Mouse (Mus musculus): ENCODE results near the gene Frs3. TPM values are rescaled to one million over a fixed set of nuclear protein-coding genes. Genes with fewer than 3 reads are reported as not detected.
A peak's percentile ranks its signal among the peaks of the same experiment; 100 is the strongest.
"Not testable (repeated sequence)": the region's sequence is repeated elsewhere in the genome, so short reads cannot be mapped to it uniquely, and the experiment has no call there.

The Frs3 gene
- polyA plus RNA-seq (2014; fragmentation: Nextera tagmentation; extraction: Ambion mirVana): 16.1 and 17.4 TPM in 2 replicates

DNA sequence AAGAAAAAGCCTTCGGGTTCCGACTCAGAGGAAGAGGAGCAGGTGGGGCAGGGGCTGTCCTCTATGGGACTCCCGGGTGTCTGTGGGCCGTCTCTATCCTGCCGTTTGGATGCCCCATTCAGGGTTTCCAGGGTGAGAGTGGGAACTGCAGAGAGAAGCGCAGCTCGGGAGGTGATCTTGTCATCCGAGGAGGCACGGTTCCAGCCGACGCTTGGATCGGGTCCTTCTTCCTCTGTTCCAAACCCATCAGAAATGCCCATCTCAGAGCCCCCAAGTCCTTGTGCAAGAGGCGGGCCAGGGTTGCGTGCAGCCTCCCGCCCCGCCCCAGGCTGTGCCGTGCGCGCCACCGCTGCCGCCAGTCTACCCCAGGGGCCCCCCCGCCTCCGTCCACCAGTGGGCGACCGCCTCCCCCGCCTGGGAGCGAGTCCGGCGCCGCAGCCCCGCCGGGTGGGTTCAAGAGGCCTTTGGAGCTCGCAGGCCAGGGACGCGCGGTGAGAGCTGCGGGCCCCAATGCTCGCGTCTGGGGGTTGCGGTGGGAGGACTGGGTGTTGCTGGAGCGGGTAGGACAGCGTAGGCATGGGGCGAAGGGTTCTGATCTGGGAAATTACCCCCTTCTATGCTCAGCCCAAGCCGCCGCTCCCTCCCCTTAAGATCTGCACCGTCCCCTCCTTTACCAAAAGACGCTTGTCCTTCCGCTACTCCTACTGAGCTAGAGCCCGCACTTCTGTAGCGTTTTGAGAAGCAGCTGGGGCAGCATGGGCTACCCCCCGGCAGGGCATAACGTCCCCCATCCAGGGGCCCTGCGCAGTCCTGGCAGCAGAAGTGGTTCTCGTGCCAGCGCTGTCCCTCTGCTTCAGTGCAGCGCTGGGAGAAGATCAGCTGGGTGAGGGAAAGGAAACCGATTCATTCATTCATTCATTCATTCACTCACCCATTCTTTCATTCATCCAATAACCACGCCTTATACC, at the start of gene Frs3:
Gene Frs3 (plus strand): TSS at position 423 of the 968 bp plus-strand sequence.
- Histone ChIP-seq H3K27me3 (replicated peaks; ENCODE audit: control insufficient read depth, insufficient read depth, low read length) (0 out of 2 replicates have a peak, but pooled peaks cover 5% of the 10 kb centered on the region), H3K36me3 (ENCODE audit: control insufficient read depth, insufficient read depth, low read length) (peaks cover 17% of the 10 kb centered on the region), H3K4me2 (ENCODE audit: low read length) (peak within 1 kb of the TSS; percentile 96), H3K4me3 (ENCODE audit: low read depth, low read length) (peak within 1 kb of the TSS; percentile 81), H3K9me3 (replicated peaks; ENCODE audit: control insufficient read depth, low read length) (no peaks in the 10 kb centered on the region), H3K9ac (ENCODE audit: low read length) (peak within 1 kb of the TSS; percentile 85), H3K4me1 (ENCODE audit: control insufficient read depth, insufficient read depth, low read length) (peaks cover 12% of the 10 kb centered on the region), H3K27ac (ENCODE audit: low read depth, low read length) (peak within 1 kb of the TSS; percentile 75)
- WGBS: 1% methylated on average over 58 of the region's 58 CpGs
- ATAC-seq (peak; percentile 62), DNase-seq (ENCODE audit: low spot score) (peak; percentile 69)

GRCm38 (mm10) chr17:47642992-47643391, 45.8 kb upstream of the Frs3 start:
- no peak overlapping the region for H3K9ac ChIP-seq (ENCODE audit: low read length)
- H3K36me3 ChIP-seq (ENCODE audit: control insufficient read depth, insufficient read depth, low read length): no peaks in the 10 kb centered on the region
- no peak for DNase-seq (ENCODE audit: low spot score)
- H3K4me3 ChIP-seq (ENCODE audit: low read depth, low read length): no peak overlapping the region
- H3K4me1 ChIP-seq (ENCODE audit: control insufficient read depth, insufficient read depth, low read length): no peaks in the 10 kb centered on the region
- no peak overlapping the region for H3K27ac ChIP-seq (ENCODE audit: low read depth, low read length)
- no peaks in the 10 kb centered on the region for H3K9me3 ChIP-seq (replicated peaks; ENCODE audit: control insufficient read depth, low read length)
- no peaks in the 10 kb centered on the region for H3K27me3 ChIP-seq (replicated peaks; ENCODE audit: control insufficient read depth, insufficient read depth, low read length)
- WGBS: 89% methylated on average over 2 of the region's 2 CpGs
- no peak overlapping the region for H3K4me2 ChIP-seq (ENCODE audit: low read length)
- no peak for ATAC-seq

GRCm38 (mm10) chr17:47646683-47647082, 42.1 kb upstream of the Frs3 start:
- 63% methylated on average over 1 of the region's 1 CpGs for WGBS

GRCm38 (mm10) chr17:47648966-47649365, 39.9 kb upstream of the Frs3 start:
- H3K27ac ChIP-seq (ENCODE audit: low read depth, low read length): no peak overlapping the region

More at GRCm38 (mm10) chr17:47646683-47647082, 42.1 kb upstream of the Frs3 start:
- Histone ChIP-seq H3K27ac (ENCODE audit: low read depth, low read length) (no peak overlapping the region), H3K9me3 (replicated peaks; ENCODE audit: control insufficient read depth, low read length) (no peaks in the 10 kb centered on the region), H3K36me3 (ENCODE audit: control insufficient read depth, insufficient read depth, low read length) (peaks cover 6% of the 10 kb centered on the region; the same call in 1 of the 2 replicates), H3K4me3 (ENCODE audit: low read depth, low read length) (no peak overlapping the region), H3K4me2 (ENCODE audit: low read length) (no peak overlapping the region), H3K9ac (ENCODE audit: low read length) (no peak overlapping the region), H3K27me3 (replicated peaks; ENCODE audit: control insufficient read depth, insufficient read depth, low read length) (no peaks in the 10 kb centered on the region), H3K4me1 (ENCODE audit: control insufficient read depth, insufficient read depth, low read length) (peaks cover 4% of the 10 kb centered on the region; the same call in 1 of the 2 replicates)
- no peak for ATAC-seq
- DNase-seq (ENCODE audit: low spot score): peak; percentile 48

DNA sequence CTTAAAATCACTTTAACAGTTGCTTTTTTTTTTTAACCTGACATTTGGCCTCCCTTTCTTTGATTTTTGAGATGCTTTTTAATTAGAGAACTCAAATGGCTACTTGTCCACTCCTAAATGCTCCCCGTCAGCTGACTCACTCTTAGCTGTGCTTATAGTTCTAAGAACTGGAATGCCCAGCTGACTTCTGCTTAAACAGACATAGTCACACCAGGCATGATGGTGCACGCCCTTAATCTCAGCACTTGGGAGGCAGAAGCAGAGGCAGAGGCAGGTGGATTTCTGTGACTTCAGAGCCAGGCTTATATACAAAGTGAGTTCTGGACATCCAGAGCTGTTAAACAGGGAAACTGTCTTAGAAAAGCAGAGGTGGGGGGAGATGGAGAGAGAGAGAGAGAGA, 36.9 kb upstream of the Frs3 start:
- Histone ChIP-seq H3K9ac (ENCODE audit: low read length) (no peak overlapping the region), H3K27me3 (replicated peaks; ENCODE audit: control insufficient read depth, insufficient read depth, low read length) (no peaks in the 10 kb centered on the region), H3K36me3 (ENCODE audit: control insufficient read depth, insufficient read depth, low read length) (peaks cover 30% of the 10 kb centered on the region), H3K4me3 (ENCODE audit: low read depth, low read length) (no peak overlapping the region), H3K27ac (ENCODE audit: low read depth, low read length) (no peak overlapping the region), H3K4me2 (ENCODE audit: low read length) (no peak overlapping the region), H3K9me3 (replicated peaks; ENCODE audit: control insufficient read depth, low read length) (no peaks in the 10 kb centered on the region), H3K4me1 (ENCODE audit: control insufficient read depth, insufficient read depth, low read length) (peaks cover 4% of the 10 kb centered on the region; the same call in 1 of the 2 replicates)
- ATAC-seq (no peak), DNase-seq (ENCODE audit: low spot score) (no peak)
- WGBS: 70% methylated on average over 2 of the region's 2 CpGs

More at GRCm38 (mm10) chr17:47648966-47649365, 39.9 kb upstream of the Frs3 start:
- Histone ChIP-seq H3K4me2 (ENCODE audit: low read length) (no peak overlapping the region), H3K27me3 (replicated peaks; ENCODE audit: control insufficient read depth, insufficient read depth, low read length) (no peaks in the 10 kb centered on the region), H3K4me1 (ENCODE audit: control insufficient read depth, insufficient read depth, low read length) (peaks cover 4% of the 10 kb centered on the region; the same call in 1 of the 2 replicates), H3K4me3 (ENCODE audit: low read depth, low read length) (no peak overlapping the region), H3K36me3 (ENCODE audit: control insufficient read depth, insufficient read depth, low read length) (peaks cover 14% of the 10 kb centered on the region), H3K9ac (ENCODE audit: low read length) (no peak overlapping the region), H3K9me3 (replicated peaks; ENCODE audit: control insufficient read depth, low read length) (no peaks in the 10 kb centered on the region)
- DNase-seq (ENCODE audit: low spot score) (no peak), ATAC-seq (no peak)
- WGBS: 29% methylated on average over 4 of the region's 4 CpGs

DNA sequence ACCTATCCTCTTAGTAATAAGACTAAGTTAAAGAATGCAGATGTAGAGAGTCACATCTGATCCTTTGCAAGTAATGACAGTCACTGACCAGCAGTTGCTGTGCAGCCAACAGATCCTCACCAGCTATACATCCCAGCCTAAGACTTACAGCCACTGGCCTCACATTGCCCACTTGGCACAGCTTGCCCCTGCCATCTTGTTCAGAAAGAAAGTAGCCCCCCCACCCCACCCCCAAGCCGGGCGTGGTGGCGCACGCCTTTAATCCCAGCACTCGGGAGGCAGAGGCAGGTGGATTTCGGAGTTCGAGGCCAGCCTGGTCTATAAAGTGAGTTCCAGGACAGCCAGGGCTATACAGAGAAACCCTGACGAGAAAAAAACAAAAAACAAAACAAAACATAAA, 34.5 kb upstream of the Frs3 start:
- not testable (repeated sequence) for DNase-seq (ENCODE audit: low spot score); ATAC-seq; H3K27ac ChIP-seq (ENCODE audit: low read depth, low read length); H3K4me1 ChIP-seq (ENCODE audit: control insufficient read depth, insufficient read depth, low read length); H3K4me2 ChIP-seq (ENCODE audit: low read length); H3K9me3 ChIP-seq (replicated peaks; ENCODE audit: control insufficient read depth, low read length); H3K4me3 ChIP-seq (ENCODE audit: low read depth, low read length); H3K27me3 ChIP-seq (replicated peaks; ENCODE audit: control insufficient read depth, insufficient read depth, low read length); H3K9ac ChIP-seq (ENCODE audit: low read length)
- peaks cover 30% of the 10 kb centered on the region for H3K36me3 ChIP-seq (ENCODE audit: control insufficient read depth, insufficient read depth, low read length)
- WGBS: 94% methylated on average over 8 of the region's 8 CpGs

GRCm38 (mm10) chr17:47655697-47656096, 33.1 kb upstream of the Frs3 start:
- no peak overlapping the region for H3K27ac ChIP-seq (ENCODE audit: low read depth, low read length)
- peaks cover 24% of the 10 kb centered on the region for H3K36me3 ChIP-seq (ENCODE audit: control insufficient read depth, insufficient read depth, low read length)
- no peak overlapping the region for H3K9ac ChIP-seq (ENCODE audit: low read length)
- no peaks in the 10 kb centered on the region for H3K27me3 ChIP-seq (replicated peaks; ENCODE audit: control insufficient read depth, insufficient read depth, low read length)
- WGBS: 88% methylated on average over 5 of the region's 5 CpGs
- no peak for ATAC-seq
- H3K4me2 ChIP-seq (ENCODE audit: low read length): no peak overlapping the region
- no peak for DNase-seq (ENCODE audit: low spot score)
- H3K9me3 ChIP-seq (replicated peaks; ENCODE audit: control insufficient read depth, low read length): no peaks in the 10 kb centered on the region
- no peak overlapping the region for H3K4me3 ChIP-seq (ENCODE audit: low read depth, low read length)
- no peaks in the 10 kb centered on the region for H3K4me1 ChIP-seq (ENCODE audit: control insufficient read depth, insufficient read depth, low read length)

DNA sequence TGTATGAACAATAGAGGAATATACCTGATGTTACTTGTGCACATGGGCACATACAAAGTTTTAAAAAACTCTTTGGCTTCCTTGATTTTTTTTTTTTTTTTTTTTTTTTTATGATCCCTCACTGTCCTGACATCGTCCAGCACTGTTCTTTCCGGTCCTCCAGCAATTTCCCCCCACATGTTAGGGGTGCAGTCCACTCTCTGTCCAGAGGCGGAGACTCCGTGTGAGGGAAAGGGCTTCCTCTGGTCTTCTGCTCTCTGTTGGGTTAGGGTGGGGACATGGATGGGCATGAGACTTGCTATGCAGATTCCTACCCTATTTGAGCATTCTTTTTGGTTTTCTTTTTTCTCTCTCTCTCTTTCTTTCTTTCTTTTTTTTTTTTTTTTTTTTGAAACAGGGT, 30.9 kb upstream of the Frs3 start:
- H3K9me3 ChIP-seq (replicated peaks; ENCODE audit: control insufficient read depth, low read length): no peaks in the 10 kb centered on the region
- no peak overlapping the region for H3K4me2 ChIP-seq (ENCODE audit: low read length)
- DNase-seq (ENCODE audit: low spot score) (no peak), ATAC-seq (no peak)
- no peaks in the 10 kb centered on the region for H3K27me3 ChIP-seq (replicated peaks; ENCODE audit: control insufficient read depth, insufficient read depth, low read length)
- WGBS: 84% methylated on average over 4 of the region's 4 CpGs
- peaks cover 22% of the 10 kb centered on the region for H3K36me3 ChIP-seq (ENCODE audit: control insufficient read depth, insufficient read depth, low read length)
- H3K4me3 ChIP-seq (ENCODE audit: low read depth, low read length): no peak overlapping the region
- H3K4me1 ChIP-seq (ENCODE audit: control insufficient read depth, insufficient read depth, low read length): no peaks in the 10 kb centered on the region
- no peak overlapping the region for H3K9ac ChIP-seq (ENCODE audit: low read length)
- H3K27ac ChIP-seq (ENCODE audit: low read depth, low read length): no peak overlapping the region

- no peak for ATAC-seq
- no peak overlapping the region for H3K27ac ChIP-seq (ENCODE audit: low read depth, low read length)
- no peak for DNase-seq (ENCODE audit: low spot score)
- H3K9ac ChIP-seq (ENCODE audit: low read length): no peak overlapping the region
- 82% methylated on average over 3 of the region's 3 CpGs for WGBS
- H3K4me3 ChIP-seq (ENCODE audit: low read depth, low read length): no peak overlapping the region
- H3K27me3 ChIP-seq (replicated peaks; ENCODE audit: control insufficient read depth, insufficient read depth, low read length): no peaks in the 10 kb centered on the region
- no peaks in the 10 kb centered on the region for H3K4me1 ChIP-seq (ENCODE audit: control insufficient read depth, insufficient read depth, low read length)
- H3K36me3 ChIP-seq (ENCODE audit: control insufficient read depth, insufficient read depth, low read length): peaks cover 17% of the 10 kb centered on the region
- no peak overlapping the region for H3K4me2 ChIP-seq (ENCODE audit: low read length)
- H3K9me3 ChIP-seq (replicated peaks; ENCODE audit: control insufficient read depth, low read length): no peaks in the 10 kb centered on the region
These were observed 30.0 kb upstream of the Frs3 start for GRCm38 (mm10) chr17:47658741-47659243.

Measured in forebrain, embryonic 14.5 days (tissue).